Mouse (Mus musculus) ES-E14 (cell line): ENCODE measurements at regions not wholly inside any gene's neighbourhood (a gene's known extent, or its start where the extent isn't known, plus 50 kb on each side); places are given as distances from the start of the nearest gene placed in this dataset.
A peak's percentile ranks its signal among the peaks of the same experiment; 100 is the strongest.

Experiments
- DNase-seq: peaks from one replicate; pipeline ENCODE4 v3.0.0-alpha.2; 2013; ENCODE audit warnings: low read depth, low spot score
- H3K27ac ChIP-seq: 2 replicates; pipeline ENCODE4 v1.5.1; 2012; ENCODE audit warnings: low read depth, mild to moderate bottlenecking, low read length, moderate library complexity, mixed read lengths; ENCODE audit not compliant: poor library complexity, insufficient read depth, severe bottlenecking
- H3K36me3 ChIP-seq: 2 replicates; pipeline ENCODE4 v1.6.1; 2012; ENCODE audit warnings: mild to moderate bottlenecking, low read length, moderate library complexity, mixed read lengths; ENCODE audit not compliant: control insufficient read depth, poor library complexity, insufficient read depth, severe bottlenecking
- H3K4me1 ChIP-seq, 2 experiments: fragments of 150-350 bp in 1 of 2; sonication (generic) in 1 of 2; 2 replicates each; pipeline ENCODE4 v1.6.1; 2012; ENCODE audit warnings: low read length in 2 of 2, mild to moderate bottlenecking in 1 of 2, mixed read lengths in 1 of 2; ENCODE audit not compliant: control insufficient read depth in 2 of 2, insufficient read depth in 2 of 2, poor library complexity in 1 of 2
- H3K4me3 ChIP-seq, 2 experiments: fragments of 150-350 bp in 1 of 2; sonication (generic) in 1 of 2; 2 replicates each; pipeline ENCODE4 v1.5.1; 2012; ENCODE audit warnings: low read length in 2 of 2, low read depth in 1 of 2, mild to moderate bottlenecking in 1 of 2, mixed read lengths in 1 of 2; ENCODE audit not compliant: insufficient read depth in 1 of 2, poor library complexity in 1 of 2, severe bottlenecking in 1 of 2
- H3K9ac ChIP-seq: 2 replicates; pipeline ENCODE4 v1.6.1; 2012; ENCODE audit warnings: low read depth, mild to moderate bottlenecking, low read length, mixed read lengths; ENCODE audit not compliant: poor library complexity, insufficient read depth, severe bottlenecking
- H3K9me3 ChIP-seq: fragments of 150-350 bp; sonication (generic); 2 replicates; pipeline ENCODE4 v1.6.1; 2012; ENCODE audit warnings: low read depth, mild to moderate bottlenecking, low read length; ENCODE audit not compliant: control insufficient read depth, insufficient read depth
- CHD2 ChIP-seq: IDR thresholded peaks from 2 replicates; pipeline ENCODE4 v1.6.1; 2014; ENCODE audit warnings: mild to moderate bottlenecking, low read depth, low read length, inconsistent platforms
- HCFC1 ChIP-seq: IDR thresholded peaks from 2 replicates; pipeline ENCODE4 v1.6.1; 2012; ENCODE audit warnings: low read length, inconsistent platforms, borderline replicate concordance; ENCODE audit not compliant: insufficient read depth
- MAFK ChIP-seq: IDR thresholded peaks from 2 replicates; pipeline ENCODE4 v1.6.1; 2014; ENCODE audit warnings: mild to moderate bottlenecking, low read depth, low read length, inconsistent platforms; ENCODE audit not compliant: insufficient read depth
- ZC3H11A ChIP-seq: IDR thresholded peaks from 2 replicates; pipeline ENCODE4 v1.6.1; 2012; ENCODE audit warnings: low read depth, mild to moderate bottlenecking, inconsistent platforms, low read length, borderline replicate concordance
- ZNF384 ChIP-seq: IDR thresholded peaks from 2 replicates; pipeline ENCODE4 v1.6.1; 2012; ENCODE audit warnings: low read depth, low read length, inconsistent platforms
- in situ Hi-C, 2 experiments: fragments of 600-800 bp; cut with MboI; formaldehyde crosslinking; loops; one replicate each; pipeline ENCODE4 v1.15.1; 2025; ENCODE audit warnings: low sequenced_read_pairs in 2 of 2, inconsistent platforms in 1 of 2; ENCODE audit not compliant: unreplicated experiment in 2 of 2

DNA sequence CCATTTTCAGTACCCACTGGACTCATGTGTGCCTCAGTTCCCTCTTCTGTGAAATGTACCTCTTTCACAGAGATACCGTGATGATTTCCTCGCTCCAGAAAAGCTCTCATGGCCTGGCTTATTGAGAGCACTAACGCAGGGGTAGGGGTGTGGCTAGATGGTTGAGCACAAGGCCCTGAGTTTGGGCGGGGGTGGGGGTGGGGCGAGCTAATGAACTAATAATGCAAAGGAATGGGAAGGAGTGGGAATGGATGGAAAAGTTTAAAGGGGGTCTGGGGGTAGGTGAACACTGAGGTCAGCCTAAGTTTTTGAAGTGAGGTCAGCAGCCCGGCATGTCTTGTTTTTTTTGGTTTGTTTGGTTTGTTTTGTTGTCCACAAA is 64.3 kb upstream of the Akt3 start:
- no peaks in the 10 kb centered on the region for H3K36me3 ChIP-seq
- DNase-seq: no peak
- H3K4me3 ChIP-seq: peak overlapping the region; percentile 69 to 72
- H3K27ac ChIP-seq: no peak overlapping the region
- TF ChIP-seq MAFK (no peak), CHD2 (no peak), HCFC1 (no peak), ZC3H11A (no peak), ZNF384 (no peak)
- peaks cover 0 to 8% of the 10 kb centered on the region in 2 experiments; a peak in 2 of 4 replicates for H3K4me1 ChIP-seq
- H3K9me3 ChIP-seq: no peaks in the 10 kb centered on the region
- peak overlapping the region; percentile 3; the same call in 1 of the 2 replicates for H3K9ac ChIP-seq
- in situ Hi-C loops: no loop called here

DNA sequence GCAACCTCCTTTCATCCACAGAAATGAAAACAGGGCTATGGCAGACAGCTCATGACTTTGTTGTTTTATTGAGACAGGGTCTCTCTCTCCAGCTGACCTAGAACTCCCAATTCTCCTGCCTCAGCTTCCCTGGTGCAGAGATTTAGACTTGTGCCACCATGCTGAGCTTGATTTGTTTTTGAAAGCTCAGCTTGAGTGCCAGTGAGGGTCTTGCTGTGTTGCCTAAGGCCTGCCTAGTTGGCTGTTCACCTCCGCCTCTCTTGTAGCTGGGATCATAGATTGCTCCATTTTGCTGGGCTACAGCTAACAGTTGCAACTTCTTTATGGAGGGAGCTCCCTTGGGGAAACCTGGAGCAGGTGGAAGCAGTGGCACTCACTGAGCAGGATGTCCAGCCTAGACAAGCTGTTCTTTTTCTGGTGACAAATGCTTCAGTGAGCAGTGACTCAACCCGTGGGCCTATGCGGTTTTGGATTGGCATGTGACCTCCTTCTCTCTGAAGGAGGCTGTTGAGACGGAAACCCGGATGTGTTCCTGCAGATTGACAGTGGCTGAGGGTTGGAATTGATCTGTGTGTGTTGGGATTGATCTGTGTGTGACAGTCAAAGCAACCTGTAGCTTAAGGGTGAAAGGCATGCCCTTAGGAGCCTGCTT is 63.8 kb upstream of the Akt3 start:
- TF ChIP-seq MAFK (no peak), HCFC1 (no peak), ZNF384 (no peak), ZC3H11A (no peak), CHD2 (no peak)
- no peak overlapping the region for H3K4me3 ChIP-seq
- peaks cover 0 to 8% of the 10 kb centered on the region in 2 experiments; a peak in 2 of 4 replicates for H3K4me1 ChIP-seq
- no peak overlapping the region for H3K9ac ChIP-seq
- no peaks in the 10 kb centered on the region for H3K36me3 ChIP-seq
- in situ Hi-C loops: no loop called here
- no peak overlapping the region for H3K27ac ChIP-seq
- H3K9me3 ChIP-seq: no peaks in the 10 kb centered on the region
- DNase-seq: peak; percentile 13

DNA sequence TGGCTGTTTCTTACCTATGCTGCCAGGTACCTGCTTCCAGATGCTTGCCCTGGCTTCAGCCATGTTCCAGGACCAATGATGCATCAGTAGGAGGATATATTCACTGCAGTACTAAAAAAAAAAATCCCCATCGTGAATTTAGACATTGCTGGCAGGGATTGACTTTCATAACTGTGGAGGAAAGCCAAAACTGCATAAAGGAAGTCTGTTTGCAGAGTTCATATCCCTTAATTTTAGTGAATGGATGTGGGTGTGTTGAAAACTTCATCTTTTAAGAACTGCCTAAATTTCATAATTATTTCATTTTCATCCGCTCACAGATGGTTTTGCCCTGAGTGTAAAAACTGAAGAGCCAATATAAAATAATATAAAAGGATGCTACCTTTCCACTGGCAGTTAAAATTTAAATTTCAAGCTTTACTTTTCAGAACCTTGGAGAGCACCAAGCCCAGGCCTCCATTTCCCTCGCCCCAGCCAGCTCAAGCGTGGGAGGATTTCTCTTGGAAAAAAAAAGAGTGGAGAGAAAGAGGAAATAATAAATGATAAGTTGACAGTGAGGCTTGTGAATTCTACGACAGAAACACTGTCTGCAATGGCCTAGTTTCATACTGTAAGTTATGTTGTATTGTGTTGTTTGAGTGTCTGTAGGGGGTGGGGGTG is 50.3 kb upstream of the Akt3 start:
- Histone ChIP-seq H3K27ac (no peak overlapping the region), H3K9ac (no peak overlapping the region), H3K4me1 (no peaks in the 10 kb centered on the region), H3K4me3 (no peak overlapping the region), H3K36me3 (no peaks in the 10 kb centered on the region), H3K9me3 (no peaks in the 10 kb centered on the region)
- in situ Hi-C loops: no loop called here
- TF ChIP-seq ZC3H11A (no peak), ZNF384 (no peak), HCFC1 (no peak), CHD2 (no peak)
- peak; percentile 16 for DNase-seq
